Mouse (Mus musculus) left cerebral cortex, adult 6 months (tissue): ENCODE data around the gene Gm3286. TPM values are rescaled to one million over a fixed set of nuclear protein-coding genes. Genes with fewer than 3 reads are reported as not detected.

Source experiments
- long read RNA-seq, 2 experiments: library from polyadenylated mRNA; unstranded; transcript quantifications; one replicate each; pipeline ENCODE4 v2.0.0; 2019 to 2020
- polyA plus RNA-seq: library from polyadenylated mRNA; unstranded; fragments of <200 nt; fragmentation: Nextera tagmentation; gene quantifications from 2 replicates; pipeline ENCODE4 v1.2.3, GENCODE M21; 2021

Gm3286 gene
- not detected in 2 replicates for polyA plus RNA-seq
- long read RNA-seq, experiment 1: 0 reads
- long read RNA-seq, experiment 2: 0 reads

GRCm38 (mm10) chr5:95510458-95510857 is at the start of gene Gm3286:
TSS of gene Gm3286 (plus strand) at chr5:95510758.

Other genes with a start within 250 kb of the Gm3286 start
- not detected in 2 replicates for gene Gm10424, start 238.0 kb upstream of the Gm3286 start, polyA plus RNA-seq
- not detected in 2 replicates for gene Gm3259, start 204.8 kb upstream of the Gm3286 start, polyA plus RNA-seq
- not detected in 2 replicates for gene D5Ertd577e, start 54.0 kb upstream of the Gm3286 start, polyA plus RNA-seq
- gene Gm7971, start 84.1 kb downstream of the Gm3286 start, polyA plus RNA-seq: not detected in 2 replicates
- gene Gm7978, start 225.4 kb downstream of the Gm3286 start, polyA plus RNA-seq: not detected in 2 replicates
- gene Gm7982, start 231.3 kb downstream of the Gm3286 start, polyA plus RNA-seq: not detected in 2 replicates